Mouse (Mus musculus) lung, postnatal 0 days (tissue): ENCODE results near the gene Zfp810. TPM values are rescaled to one million over a fixed set of nuclear protein-coding genes. Genes with fewer than 3 reads are reported as not detected.

Source experiments
- ATAC-seq: fragments of 200-750 bp; cut with Nextera tagmentation; 2 replicates; pipeline ENCODE4 v1.8.0; 2017; ENCODE audit warnings: moderate library complexity
- DNase-seq: peaks from one replicate; pipeline ENCODE4 v3.0.0-alpha.2; 2016; ENCODE audit warnings: low spot score
- H3K27ac ChIP-seq: fragments of 300-500 bp; sonication (generic); 2 replicates; pipeline ENCODE4 v1.5.1; 2014; ENCODE audit warnings: antibody characterized with exemption, mild to moderate bottlenecking, low read length, mixed read lengths
- H3K27me3 ChIP-seq: fragments of 300-500 bp; sonication (generic); replicated peaks from 2 replicates; pipeline ENCODE4 v1.6.1; 2014; ENCODE audit warnings: low read length, mixed read lengths; ENCODE audit not compliant: insufficient read depth
- H3K36me3 ChIP-seq: fragments of 300-500 bp; sonication (generic); 2 replicates; pipeline ENCODE4 v1.6.1; 2014; ENCODE audit warnings: low read length, mixed read lengths; ENCODE audit not compliant: insufficient read depth
- H3K4me1 ChIP-seq: fragments of 300-500 bp; sonication (generic); 2 replicates; pipeline ENCODE4 v1.6.1; 2014; ENCODE audit warnings: antibody characterized with exemption, low read depth, low read length, mixed read lengths; ENCODE audit not compliant: insufficient read depth
- H3K4me2 ChIP-seq: fragments of 300-500 bp; sonication (generic); replicated peaks from 2 replicates; pipeline ENCODE4 v1.6.1; 2014; ENCODE audit warnings: low read depth, mild to moderate bottlenecking, low read length, moderate library complexity, mixed read lengths
- H3K4me3 ChIP-seq: fragments of 300-500 bp; sonication (generic); 2 replicates; pipeline ENCODE4 v1.5.1; 2014; ENCODE audit warnings: low read depth, low read length
- H3K9ac ChIP-seq: fragments of 300-500 bp; sonication (generic); replicated peaks from 2 replicates; pipeline ENCODE4 v1.6.1; 2014; ENCODE audit warnings: low read depth, mild to moderate bottlenecking
- H3K9me3 ChIP-seq: fragments of 300-500 bp; sonication (generic); 2 replicates; pipeline ENCODE4 v1.6.1; 2016; ENCODE audit warnings: low read length, mixed read lengths
- CTCF ChIP-seq: IDR thresholded peaks from 2 replicates; pipeline ENCODE4 v1.5.1; 2016; ENCODE audit warnings: antibody characterized with exemption, mild to moderate bottlenecking
- EP300 ChIP-seq: IDR thresholded peaks from 2 replicates; pipeline ENCODE4 v1.6.1; 2016; ENCODE audit warnings: antibody characterized with exemption, mild to moderate bottlenecking, control low read depth
- WGBS: fragments of 180-500 bp; shearing (Covaris S2); extraction: QIAGEN DNeasy Blood & Tissue Kit; methylation state at CpG from one replicate; pipeline ENCODE4 v1.1.7; 2014; 5-methylcytosine and 5-hydroxymethylcytosine counted together
- polyA plus RNA-seq: library from polyadenylated mRNA; unstranded; fragments of >200 nt; fragmentation: Nextera tagmentation; extraction: Ambion mirVana; gene quantifications from 2 replicates; pipeline ENCODE4 v1.2.1, GENCODE M21; 2015

Zfp810 gene
- polyA plus RNA-seq, 1 experiment from 2014 or later = 15.3 TPM

- TF ChIP-seq EP300 (no peak), CTCF (no peak)
- no peaks in the 10 kb centered on the region for H3K4me1 ChIP-seq
- H3K4me3 ChIP-seq = no peak overlapping the region
- DNase-seq = peak; percentile 56
- peak overlapping the region; percentile 66 for H3K27ac ChIP-seq
- H3K4me2 ChIP-seq = no peak overlapping the region
- no peaks in the 10 kb centered on the region for H3K36me3 ChIP-seq
- H3K9ac ChIP-seq = no peak overlapping the region
- WGBS = 69% methylated on average over 15 of the region's 15 CpGs
- no peaks in the 10 kb centered on the region for H3K27me3 ChIP-seq
- no peaks in the 10 kb centered on the region for H3K9me3 ChIP-seq
- ATAC-seq = no peak
These were observed 80.6 kb downstream of the Zfp810 start for GRCm38 (mm10) chr9:22226846-22227245.

Other genes with a start within 250 kb of the Zfp810 start
- not detected in 2 replicates for gene Gm49318, start 236.4 kb downstream of the Zfp810 start, polyA plus RNA-seq
- 8.8 and 8.9 TPM in 2 replicates for gene Zfp653, start 236.3 kb downstream of the Zfp810 start, polyA plus RNA-seq
- 21.3 and 21.9 TPM in 2 replicates for gene Ecsit, start 222.2 kb downstream of the Zfp810 start, polyA plus RNA-seq
- gene Cnn1, start 208.4 kb downstream of the Zfp810 start, polyA plus RNA-seq = 43.7 and 64.8 TPM in 2 replicates
- 188 and 191 TPM in 2 replicates for gene Elof1, start 190.5 kb downstream of the Zfp810 start, polyA plus RNA-seq
- gene Acp5, start 171.9 kb downstream of the Zfp810 start, polyA plus RNA-seq = 8.9 and 9.1 TPM in 2 replicates
- 100 and 112 TPM in 2 replicates for gene Pigyl, start 150.8 kb downstream of the Zfp810 start, polyA plus RNA-seq
- gene Zfp872, start 119.6 kb downstream of the Zfp810 start, polyA plus RNA-seq = 0.49 and 1.0 TPM in 2 replicates
- gene Zfp809, start 81.9 kb downstream of the Zfp810 start, polyA plus RNA-seq = 17.8 and 20.0 TPM in 2 replicates
- 0.84 and 0.97 TPM in 2 replicates for gene Zfp599, start 47.8 kb downstream of the Zfp810 start, polyA plus RNA-seq
- 2.8 and 4.2 TPM in 2 replicates for gene Anln, start 81.5 kb upstream of the Zfp810 start, polyA plus RNA-seq
- 4.5 and 4.9 TPM in 2 replicates for gene 9530077C05Rik, start 103.9 kb upstream of the Zfp810 start, polyA plus RNA-seq
- not detected in 2 replicates for gene Gm17545, start 146.6 kb upstream of the Zfp810 start, polyA plus RNA-seq
- gene Rp9, start 162.1 kb upstream of the Zfp810 start, polyA plus RNA-seq = 67.6 and 68.1 TPM in 2 replicates
- 7.1 and 11.2 TPM in 2 replicates for gene Bbs9, start 168.1 kb upstream of the Zfp810 start, polyA plus RNA-seq